In the genomic region with DNA sequence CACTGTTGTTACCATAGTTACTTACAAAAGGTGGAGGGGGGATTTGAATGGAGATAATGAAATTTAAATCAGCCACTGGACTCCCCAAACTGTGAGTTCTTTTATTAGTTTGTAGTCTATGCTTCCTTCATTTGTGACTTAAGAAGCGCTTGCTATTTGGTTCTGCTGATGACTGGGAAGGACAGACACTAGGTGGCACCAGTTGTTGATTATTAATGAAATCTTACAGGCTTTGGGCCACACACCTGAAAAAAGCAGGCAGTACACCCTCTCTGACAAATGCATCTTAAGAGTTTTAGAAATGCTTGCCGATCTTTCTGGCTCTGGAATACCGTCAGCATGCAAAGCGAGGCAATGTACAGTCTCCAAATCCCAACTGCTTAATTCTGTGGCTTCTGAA, we compare ENCODE assay signal across 9 mouse cellular contexts.
DNase-seq lines count a peak whose midpoint lies in the region; ATAC-seq and TF ChIP-seq lines count a peak whose summit lies in the region.
"Had no signal": no experiment of that assay in that cellular context is flagged by ENCODE, and none has a peak within 500 bp of the region (broad histone marks: within the 10 kb centered on the region; RNA-seq: fewer than 3 reads in every experiment).

No protein-coding gene starts in this region.

- H3K36me3 ChIP-seq in kidney, postnatal 0 days (ENCODE audit: insufficient read depth, low read length): no peaks in the 10 kb centered on the region
- H3K36me3 ChIP-seq: embryonic facial prominence, embryonic 13.5 days had no signal

- no peak overlapping the region for H3K4me3 ChIP-seq in kidney, postnatal 0 days (replicated peaks; ENCODE audit: low read depth, low read length)
- peak overlapping the region; percentile 46 for H3K4me3 ChIP-seq in left cerebral cortex, adult 2 months
- H3K4me3 ChIP-seq: embryonic facial prominence, embryonic 13.5 days had no signal

- no peaks in the 10 kb centered on the region for H3K9me3 ChIP-seq in kidney, postnatal 0 days (replicated peaks; ENCODE audit: low read length)
- H3K9me3 ChIP-seq: embryonic facial prominence, embryonic 13.5 days had no signal

- H3K27ac ChIP-seq in kidney, postnatal 0 days: no peak overlapping the region
- peak overlapping the region; percentile 28; the same call in 1 of the 2 replicates for H3K27ac ChIP-seq in left cerebral cortex, adult 2 months
- H3K27ac ChIP-seq: embryonic facial prominence, embryonic 13.5 days had no signal

- no peaks in the 10 kb centered on the region for H3K4me1 ChIP-seq in kidney, postnatal 0 days (replicated peaks; ENCODE audit: insufficient read depth, low read length)
- H3K4me1 ChIP-seq: embryonic facial prominence, embryonic 13.5 days had no signal

- no peak overlapping the region for H3K9ac ChIP-seq in kidney, postnatal 0 days (ENCODE audit: low read depth, low read length)
- H3K9ac ChIP-seq: embryonic facial prominence, embryonic 13.5 days had no signal

- H3K4me2 ChIP-seq in kidney, postnatal 0 days (ENCODE audit: low read length): no peak overlapping the region
- H3K4me2 ChIP-seq: embryonic facial prominence, embryonic 13.5 days had no signal

- ATAC-seq in kidney, postnatal 0 days (replicated peaks; ENCODE audit: low FRiP score, low read depth): no peak

- 53% methylated on average over 4 of the region's 4 CpGs for WGBS in kidney, postnatal 0 days

- TF ChIP-seq CTCF in kidney, postnatal 0 days (IDR thresholded peaks at IDR 0.05; ENCODE audit: low read depth): peak; percentile 53
- peak; percentile 43 for TF ChIP-seq CTCF in left cerebral cortex, adult 2 months (IDR thresholded peaks at IDR 0.05)

- peak; percentile 40 to 46 for DNase-seq in cerebellum, postnatal 10 days
- DNase-seq in cerebellum, adult 8-10 months: no peak
- peak; percentile 21 for DNase-seq in kidney, postnatal 0 days (ENCODE audit: low spot score)
- no peak for DNase-seq in kidney, adult 11 months
- DNase-seq in MEL-GATA-1-ER (ENCODE audit: extremely low read depth, low read depth): peak; percentile 2
- peak in 1 of 2 experiments; percentile 20 for DNase-seq in left cerebral cortex, adult 2 months (ENCODE audit: extremely low spot score in 1 of 2, low spot score in 2 of 2)
- no peak for DNase-seq in adipocyte (ENCODE audit: low spot score)
- no peak for DNase-seq in urinary bladder, postnatal 4 days (ENCODE audit: low spot score in 2 of 2)

- H3K27me3 ChIP-seq in kidney, postnatal 0 days (ENCODE audit: insufficient read depth, low read length): no peaks in the 10 kb centered on the region
- H3K27me3 ChIP-seq: embryonic facial prominence, embryonic 13.5 days had no signal

- intact Hi-C loops in left cerebral cortex, adult 2 months (cut with DNase I): loop anchor here (2.0 to 5.0 kb wide), 2 partner anchors 925 to 970 kb away; no protein-coding TSS in a partner anchor

Comparison
In these comparisons a context has a peak if more than half of its experiments do, and no peak if none do; other contexts are left out.
1. DNase-seq: peak in cerebellum, postnatal 10 days (2 of 2), kidney, postnatal 0 days (single experiment) and MEL-GATA-1-ER (single experiment); none in cerebellum, adult 8-10 months (single experiment), kidney, adult 11 months (single experiment), adipocyte (single experiment) and urinary bladder, postnatal 4 days (0 of 2).